Mouse (Mus musculus): ENCODE measurements at regions not wholly inside any gene's neighbourhood (a gene's known extent, or its start where the extent isn't known, plus 50 kb on each side); places are given as distances from the start of the nearest gene placed in this dataset.

DNA sequence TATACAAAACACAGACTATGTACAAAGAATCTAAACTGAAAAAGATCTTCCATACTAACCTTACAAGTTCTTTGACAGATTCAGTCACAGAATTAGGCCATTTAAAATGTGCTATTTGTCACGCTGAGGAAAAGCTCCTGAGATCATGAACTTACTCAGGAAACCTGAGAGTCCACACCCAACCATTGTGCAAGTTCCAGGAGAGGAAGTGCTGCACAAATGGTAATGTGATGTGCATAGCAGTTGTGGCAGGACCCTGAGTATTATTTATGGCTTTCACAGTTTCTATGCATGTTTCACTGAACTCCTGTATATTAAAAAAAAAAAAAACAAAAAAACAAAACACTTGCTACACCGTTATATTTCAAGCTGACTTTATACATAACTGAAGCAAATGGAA, 200.2 kb downstream of the Rassf9 start:
- peak; percentile 99 for ATAC-seq (ENCODE audit: poor library complexity, severe bottlenecking)

DNA sequence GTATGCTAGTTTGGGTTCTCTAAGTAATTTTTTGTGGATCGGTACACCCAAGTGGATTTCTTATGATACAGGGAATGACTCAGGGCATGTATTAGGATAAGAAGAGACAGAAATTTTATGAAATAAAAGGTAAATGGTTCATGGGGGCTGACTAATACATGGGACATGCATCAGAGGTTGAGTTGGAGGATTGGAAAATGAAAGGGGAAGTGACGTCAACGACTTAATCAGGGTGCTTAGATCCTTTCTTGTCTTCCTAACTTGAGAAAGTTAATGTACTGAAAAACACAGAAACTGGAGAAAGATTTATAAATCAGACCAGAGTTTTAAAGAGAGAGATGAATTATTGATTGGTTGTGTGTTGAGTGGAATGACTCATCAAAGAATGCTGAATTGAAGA, 193.8 kb downstream of the Rassf9 start:
- peak; percentile 93 for ATAC-seq (ENCODE audit: poor library complexity, severe bottlenecking)

GRCm38 (mm10) chr10:102694810-102695209, 182.8 kb downstream of the Rassf9 start:
- ATAC-seq (ENCODE audit: poor library complexity, severe bottlenecking), result no peak

GRCm38 (mm10) chr10:102689966-102690365, 177.9 kb downstream of the Rassf9 start:
- no peak for ATAC-seq (ENCODE audit: poor library complexity, severe bottlenecking)

- ATAC-seq (ENCODE audit: poor library complexity, severe bottlenecking), result no peak
Observed at GRCm38 (mm10) chr10:102686667-102687397, 174.8 kb downstream of the Rassf9 start.

GRCm38 (mm10) chr10:102685833-102686434, 173.9 kb downstream of the Rassf9 start:
- ATAC-seq (ENCODE audit: poor library complexity, severe bottlenecking), result no peak

GRCm38 (mm10) chr10:102667359-102667758, 155.3 kb downstream of the Rassf9 start:
- ATAC-seq (ENCODE audit: poor library complexity, severe bottlenecking), result no peak

GRCm38 (mm10) chr10:102659683-102660082, 147.7 kb downstream of the Rassf9 start:
- no peak for ATAC-seq (ENCODE audit: poor library complexity, severe bottlenecking)

DNA sequence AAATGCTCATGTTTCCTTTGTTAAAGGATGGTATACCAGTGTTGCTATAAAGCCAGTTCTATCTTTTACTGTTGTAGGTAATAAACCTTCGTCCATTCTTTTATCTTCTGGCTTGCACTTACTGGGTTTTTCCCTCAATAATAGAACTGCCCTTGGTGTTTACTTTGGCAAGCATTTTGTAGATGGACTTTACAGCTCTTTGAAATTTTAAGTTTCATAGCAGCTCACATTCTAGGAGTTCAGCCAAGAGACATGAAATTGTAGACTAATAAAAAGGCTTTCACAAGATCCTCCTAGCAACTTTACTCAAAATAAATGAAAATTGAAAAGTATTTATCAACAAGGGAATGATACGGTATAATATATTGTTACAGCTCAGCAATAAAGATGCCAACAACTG, 124.5 kb downstream of the Rassf9 start:
- ATAC-seq (ENCODE audit: poor library complexity, severe bottlenecking), result no peak

GRCm38 (mm10) chr10:102633438-102633837, 121.4 kb downstream of the Rassf9 start:
- ATAC-seq (ENCODE audit: poor library complexity, severe bottlenecking), result no peak

- peak; percentile 89 for ATAC-seq (ENCODE audit: poor library complexity, severe bottlenecking)
Observed at GRCm38 (mm10) chr10:102628609-102629008, 116.6 kb downstream of the Rassf9 start.

GRCm38 (mm10) chr10:102623895-102624294, 111.9 kb downstream of the Rassf9 start:
- ATAC-seq (ENCODE audit: poor library complexity, severe bottlenecking), result peak; percentile 22; the same call in 1 of the 2 replicates

DNA sequence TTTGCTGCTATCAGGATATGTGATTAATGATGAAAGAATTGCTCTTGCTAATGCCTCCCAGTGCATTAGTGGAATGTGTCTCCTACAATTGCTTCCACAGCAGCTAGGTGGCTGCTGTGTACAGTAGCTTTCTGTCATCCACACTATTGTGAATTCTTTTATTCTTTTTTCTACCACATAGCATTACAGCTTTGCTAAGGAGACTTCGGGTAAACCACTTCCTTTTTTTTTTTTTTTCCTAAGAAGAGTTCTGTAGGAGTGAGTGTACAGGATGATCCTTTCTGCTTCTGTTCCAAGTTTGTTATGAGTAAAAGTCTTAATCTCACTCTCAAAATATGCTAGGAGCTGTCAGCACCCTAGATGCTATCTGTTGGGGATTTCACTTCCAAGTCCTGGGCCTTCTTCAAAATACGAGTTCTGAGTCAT, 110.6 kb downstream of the Rassf9 start:
- ATAC-seq (ENCODE audit: poor library complexity, severe bottlenecking), result peak; percentile 23

DNA sequence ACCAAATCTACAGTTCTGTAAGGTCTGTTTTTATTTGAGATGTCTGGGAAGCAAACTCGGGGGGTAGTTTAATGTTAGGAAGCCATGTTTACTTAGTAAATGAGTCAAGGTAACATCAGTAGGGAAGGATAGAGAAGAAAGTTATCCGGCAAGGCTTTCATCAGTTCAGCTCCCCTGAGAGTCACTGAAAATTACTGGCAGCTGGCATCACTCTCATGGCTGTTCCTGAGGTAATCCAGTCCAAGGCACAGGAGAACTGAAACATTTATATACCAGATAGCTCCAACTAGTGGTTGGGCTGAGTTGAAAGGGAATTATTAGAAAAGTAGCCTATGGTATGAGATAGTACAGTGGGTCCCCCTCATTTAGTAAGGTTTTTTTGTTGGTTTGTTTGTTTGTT, 106.7 kb downstream of the Rassf9 start:
- no peak for ATAC-seq (ENCODE audit: poor library complexity, severe bottlenecking)

DNA sequence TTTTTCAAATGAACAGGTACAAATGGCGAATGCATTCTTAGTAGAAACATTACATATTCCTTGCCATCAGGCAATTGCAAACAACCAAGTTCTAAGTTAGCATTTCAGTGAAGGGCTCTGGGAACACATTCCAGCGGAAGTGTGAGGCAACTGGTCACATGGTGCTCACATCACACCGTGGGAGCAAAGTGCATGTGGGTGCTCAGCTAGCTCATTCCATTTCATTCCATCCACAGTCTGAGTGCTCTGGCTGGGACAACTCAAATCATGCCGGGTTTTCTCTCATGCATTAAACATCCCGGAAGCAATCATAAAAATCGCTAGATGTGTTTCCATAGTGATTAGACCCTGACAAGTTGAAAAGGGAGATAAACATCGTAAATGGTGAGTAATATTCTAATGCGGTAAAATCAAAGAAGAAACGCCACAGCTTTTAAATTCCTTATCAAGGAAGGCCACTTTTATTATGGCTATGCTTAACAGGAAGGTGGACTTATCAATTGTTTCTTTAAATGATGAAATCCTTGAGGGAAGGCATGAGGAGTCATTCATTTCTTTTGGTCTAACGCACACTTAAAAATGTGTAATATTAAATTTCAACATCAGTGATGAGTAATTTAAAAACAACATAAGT, 104.1 kb downstream of the Rassf9 start:
- ATAC-seq (ENCODE audit: poor library complexity, severe bottlenecking), result no peak
